ENCODE assay signal across 20 mouse cellular contexts in genomic region chr6:146129066-146129465, GRCm38 (mm10).
DNase-seq lines count a peak whose midpoint lies in the region; ATAC-seq and TF ChIP-seq lines count a peak whose summit lies in the region.
"Had no signal": no experiment of that assay in that cellular context is flagged by ENCODE, and none has a peak within 500 bp of the region (broad histone marks: within the 10 kb centered on the region; RNA-seq: fewer than 3 reads in every experiment).

No protein-coding gene starts in this region.

- TF ChIP-seq EP300 in heart, adult 2 months (IDR thresholded peaks at IDR 0.05; ENCODE audit: insufficient read depth, low read depth, low read length), result no peak
- TF ChIP-seq EP300 in stomach, postnatal 0 days (optimal IDR thresholded peaks at IDR 0.05), result no peak

- no peak overlapping the region for H3K9ac ChIP-seq in forebrain, embryonic 11.5 days (ENCODE audit: low read length)
- H3K9ac ChIP-seq in forebrain, embryonic 16.5 days (replicated peaks; ENCODE audit: low read depth, low read length), result no peak overlapping the region
- H3K9ac ChIP-seq in heart, adult 2 months (ENCODE audit: low read depth, low read length), result no peak overlapping the region
- no peak overlapping the region for H3K9ac ChIP-seq in neural tube, embryonic 11.5 days (ENCODE audit: low read length)
- no peak overlapping the region for H3K9ac ChIP-seq in neural tube, embryonic 15.5 days (replicated peaks)
- H3K9ac ChIP-seq in stomach, postnatal 0 days (ENCODE audit: low read length), result no peak overlapping the region
- H3K9ac ChIP-seq: embryonic facial prominence, embryonic 12.5 days; forebrain, postnatal 0 days had no signal

- H3K4me3 ChIP-seq in forebrain, embryonic 11.5 days (ENCODE audit: low read depth, low read length), result no peak overlapping the region
- no peak overlapping the region for H3K4me3 ChIP-seq in forebrain, embryonic 16.5 days (replicated peaks; ENCODE audit: low read length)
- no peak overlapping the region for H3K4me3 ChIP-seq in heart, embryonic 10.5 days
- H3K4me3 ChIP-seq in heart, adult 2 months, result no peak overlapping the region
- no peak overlapping the region for H3K4me3 ChIP-seq in neural tube, embryonic 11.5 days (ENCODE audit: low read depth, low read length)
- H3K4me3 ChIP-seq in neural tube, embryonic 15.5 days (replicated peaks), result no peak overlapping the region
- H3K4me3 ChIP-seq in stomach, postnatal 0 days (ENCODE audit: low read depth, low read length), result no peak overlapping the region
- H3K4me3 ChIP-seq: embryonic facial prominence, embryonic 10.5 days; embryonic facial prominence, embryonic 12.5 days had no signal

- TF ChIP-seq POLR2A in heart, adult 2 months (IDR thresholded peaks at IDR 0.05; ENCODE audit: insufficient read depth, low read depth, low read length), result no peak

- H3K4me2 ChIP-seq in forebrain, embryonic 11.5 days (ENCODE audit: low read depth, low read length, severe bottlenecking), result no peak overlapping the region
- H3K4me2 ChIP-seq in forebrain, embryonic 16.5 days (ENCODE audit: low read length), result no peak overlapping the region
- H3K4me2 ChIP-seq in neural tube, embryonic 11.5 days (ENCODE audit: low read depth), result no peak overlapping the region
- H3K4me2 ChIP-seq in neural tube, embryonic 15.5 days, result no peak overlapping the region
- H3K4me2 ChIP-seq in stomach, postnatal 0 days (replicated peaks; ENCODE audit: low read depth), result no peak overlapping the region
- H3K4me2 ChIP-seq: embryonic facial prominence, embryonic 12.5 days had no signal

- H3K36me3 ChIP-seq in forebrain, embryonic 11.5 days (ENCODE audit: control insufficient read depth, insufficient read depth, low read length), result no peaks in the 10 kb centered on the region
- no peaks in the 10 kb centered on the region for H3K36me3 ChIP-seq in forebrain, embryonic 16.5 days (ENCODE audit: control insufficient read depth, insufficient read depth)
- H3K36me3 ChIP-seq in heart, embryonic 10.5 days, result peaks cover 3% of the 10 kb centered on the region; the same call in 1 of the 2 replicates
- no peaks in the 10 kb centered on the region for H3K36me3 ChIP-seq in heart, adult 2 months (ENCODE audit: control insufficient read depth, insufficient read depth, low read length)
- no peaks in the 10 kb centered on the region for H3K36me3 ChIP-seq in neural tube, embryonic 11.5 days (ENCODE audit: control insufficient read depth, insufficient read depth, low read length)
- H3K36me3 ChIP-seq in neural tube, embryonic 15.5 days, result no peaks in the 10 kb centered on the region
- no peaks in the 10 kb centered on the region; the same call in 1 of the 2 replicates for H3K36me3 ChIP-seq in stomach, postnatal 0 days (ENCODE audit: control insufficient read depth, insufficient read depth, low read length)
- H3K36me3 ChIP-seq: embryonic facial prominence, embryonic 10.5 days; embryonic facial prominence, embryonic 12.5 days had no signal

- no peaks in the 10 kb centered on the region for H3K79me2 ChIP-seq in heart, adult 2 months (replicated peaks; ENCODE audit: control insufficient read depth, insufficient read depth, low read length)

- WGBS in forebrain, embryonic 11.5 days, result 78% methylated on average over 7 of the region's 7 CpGs
- WGBS in forebrain, embryonic 16.5 days, result 67% methylated on average over 7 of the region's 7 CpGs
- 76% methylated on average over 7 of the region's 7 CpGs for WGBS in heart, embryonic 10.5 days
- 75% methylated on average over 7 of the region's 7 CpGs for WGBS in heart, adult 2 months
- WGBS in neural tube, embryonic 11.5 days, result 78% methylated on average over 7 of the region's 7 CpGs
- 73% methylated on average over 7 of the region's 7 CpGs for WGBS in neural tube, embryonic 15.5 days
- WGBS in stomach, postnatal 0 days, result 79% methylated on average over 7 of the region's 7 CpGs

- H3K9me3 ChIP-seq in forebrain, embryonic 11.5 days (ENCODE audit: control insufficient read depth, low read length), result no peaks in the 10 kb centered on the region
- H3K9me3 ChIP-seq in forebrain, embryonic 16.5 days (ENCODE audit: control insufficient read depth, low read length), result no peaks in the 10 kb centered on the region
- no peaks in the 10 kb centered on the region for H3K9me3 ChIP-seq in heart, embryonic 10.5 days
- H3K9me3 ChIP-seq in neural tube, embryonic 11.5 days (ENCODE audit: control insufficient read depth, low read length), result no peaks in the 10 kb centered on the region
- H3K9me3 ChIP-seq in neural tube, embryonic 15.5 days (replicated peaks), result no peaks in the 10 kb centered on the region
- no peaks in the 10 kb centered on the region for H3K9me3 ChIP-seq in stomach, postnatal 0 days (ENCODE audit: control insufficient read depth, low read length)
- H3K9me3 ChIP-seq: embryonic facial prominence, embryonic 10.5 days; embryonic facial prominence, embryonic 12.5 days had no signal

- intact Hi-C loops in heart, adult 2 months (cut with DNase I), result no loop called here

- no peaks in the 10 kb centered on the region for H3K4me1 ChIP-seq in forebrain, embryonic 11.5 days (replicated peaks; ENCODE audit: control insufficient read depth, insufficient read depth, low read length)
- H3K4me1 ChIP-seq in forebrain, embryonic 16.5 days (replicated peaks; ENCODE audit: control insufficient read depth, insufficient read depth, low read length), result peaks cover 5% of the 10 kb centered on the region; the same call in 1 of the 2 replicates
- peaks cover 28% of the 10 kb centered on the region for H3K4me1 ChIP-seq in heart, embryonic 10.5 days
- H3K4me1 ChIP-seq in heart, adult 2 months (ENCODE audit: control insufficient read depth, insufficient read depth, low read length), result no peaks in the 10 kb centered on the region; the same call in 1 of the 2 replicates
- no peaks in the 10 kb centered on the region for H3K4me1 ChIP-seq in neural tube, embryonic 11.5 days (ENCODE audit: control insufficient read depth, insufficient read depth, low read length)
- 0 out of 2 replicates have a peak, but pooled peaks cover 3% of the 10 kb centered on the region for H3K4me1 ChIP-seq in neural tube, embryonic 15.5 days
- H3K4me1 ChIP-seq in stomach, postnatal 0 days (replicated peaks; ENCODE audit: control insufficient read depth, insufficient read depth), result no peaks in the 10 kb centered on the region
- H3K4me1 ChIP-seq: embryonic facial prominence, embryonic 10.5 days had no signal

- H3K27me3 ChIP-seq in forebrain, embryonic 11.5 days (ENCODE audit: control insufficient read depth, insufficient read depth, low read length), result no peaks in the 10 kb centered on the region
- H3K27me3 ChIP-seq in forebrain, embryonic 16.5 days (replicated peaks; ENCODE audit: control insufficient read depth, insufficient read depth, low read length), result no peaks in the 10 kb centered on the region
- no peaks in the 10 kb centered on the region for H3K27me3 ChIP-seq in heart, embryonic 10.5 days (ENCODE audit: insufficient read depth, poor library complexity, severe bottlenecking)
- no peaks in the 10 kb centered on the region for H3K27me3 ChIP-seq in heart, adult 2 months (ENCODE audit: control insufficient read depth, insufficient read depth, low read length)
- H3K27me3 ChIP-seq in neural tube, embryonic 11.5 days (ENCODE audit: control insufficient read depth, insufficient read depth, low read length), result no peaks in the 10 kb centered on the region
- H3K27me3 ChIP-seq in neural tube, embryonic 15.5 days (replicated peaks), result no peaks in the 10 kb centered on the region
- H3K27me3 ChIP-seq in stomach, postnatal 0 days (ENCODE audit: control insufficient read depth, insufficient read depth, low read length), result no peaks in the 10 kb centered on the region
- H3K27me3 ChIP-seq: embryonic facial prominence, embryonic 12.5 days; Patski had no signal

- peak; percentile 19 for DNase-seq in forebrain, embryonic 11.5 days (ENCODE audit: low spot score)
- peak; percentile 53 for DNase-seq in heart, embryonic 10.5 days (ENCODE audit: low spot score)
- no peak for DNase-seq in heart, adult 2 months
- DNase-seq in neural tube, embryonic 11.5 days (ENCODE audit: low spot score), result peak; percentile 4
- DNase-seq in stomach, postnatal 0 days (ENCODE audit: low spot score), result peak; percentile 9
- DNase-seq in Muller cell, postnatal 12 days (ENCODE audit: inconsistent ontology term), result no peak
- DNase-seq: adrenal gland, adult 8-10 months; adrenal gland, postnatal 14 days; adrenal gland, postnatal 36 days; cerebellum, adult 11-12 months; cerebellum, adult 9-10 months; cerebellum, postnatal 10 days; forebrain, postnatal 0 days had no signal

- no peak overlapping the region for H3K27ac ChIP-seq in forebrain, embryonic 11.5 days (ENCODE audit: low read depth, low read length)
- no peak overlapping the region for H3K27ac ChIP-seq in forebrain, embryonic 16.5 days (ENCODE audit: low read length)
- no peak overlapping the region for H3K27ac ChIP-seq in heart, embryonic 10.5 days
- no peak overlapping the region for H3K27ac ChIP-seq in heart, adult 2 months
- no peak overlapping the region for H3K27ac ChIP-seq in neural tube, embryonic 11.5 days (ENCODE audit: low read depth, low read length)
- H3K27ac ChIP-seq in neural tube, embryonic 15.5 days (replicated peaks), result no peak overlapping the region
- H3K27ac ChIP-seq in stomach, postnatal 0 days (replicated peaks), result no peak overlapping the region
- H3K27ac ChIP-seq: embryonic facial prominence, embryonic 10.5 days; embryonic facial prominence, embryonic 12.5 days had no signal

- TF ChIP-seq CTCF in heart, adult 2 months (IDR thresholded peaks at IDR 0.05), result no peak
- no peak for TF ChIP-seq CTCF in stomach, postnatal 0 days (IDR thresholded peaks at IDR 0.05; ENCODE audit: low read depth)

- no peak for ATAC-seq in forebrain, embryonic 11.5 days (replicated peaks; ENCODE audit: low FRiP score)
- no peak for ATAC-seq in forebrain, embryonic 16.5 days
- no peak for ATAC-seq in neural tube, embryonic 11.5 days (ENCODE audit: insufficient read depth, low FRiP score, low TSS enrichment)
- no peak for ATAC-seq in neural tube, embryonic 15.5 days (ENCODE audit: low FRiP score)
- ATAC-seq in stomach, postnatal 0 days (ENCODE audit: low FRiP score, low TSS enrichment), result no peak
- ATAC-seq: activated CD4-positive, CD25-positive, alpha-beta regulatory T cell, adult 4 months; forebrain, embryonic 14.5 days; forebrain, postnatal 0 days; Patski had no signal

Comparison
In these comparisons a context has a peak if more than half of its experiments do, and no peak if none do; other contexts are left out.
1. DNase-seq: peak in forebrain, embryonic 11.5 days (single experiment), heart, embryonic 10.5 days (single experiment), neural tube, embryonic 11.5 days (single experiment) and stomach, postnatal 0 days (single experiment); none in heart, adult 2 months (0 of 2) and Muller cell, postnatal 12 days (single experiment).